In genomic region chr2:77920621-77921020, GRCm38 (mm10) we compare ENCODE assay signal across 16 mouse cellular contexts.
"Had no signal": no experiment of that assay in that cellular context is flagged by ENCODE, and none has a peak within 500 bp of the region (broad histone marks: within the 10 kb centered on the region; RNA-seq: fewer than 3 reads in every experiment).

No protein-coding gene starts in this region.

- H3K27me3 ChIP-seq: neural tube, embryonic 13.5 days; neural tube, embryonic 15.5 days; stomach, embryonic 15.5 days had no signal

- H3K4me1 ChIP-seq: neural tube, embryonic 13.5 days; neural tube, embryonic 15.5 days; stomach, embryonic 15.5 days had no signal

- H3K9me3 ChIP-seq: neural tube, embryonic 13.5 days; neural tube, embryonic 15.5 days; stomach, embryonic 15.5 days had no signal

- DNase-seq: retina, postnatal 1 day; right cerebral cortex, adult 18-20 months; right cerebral cortex, postnatal 14 days; right cerebral cortex, postnatal 25 days; right cerebral cortex, postnatal 4 days; spleen, adult 18-20 months; thymus, adult 18-20 months; thymus, adult 2 months; thymus, postnatal 14 days; thymus, postnatal 25 days; thymus, postnatal 36 days; thymus, postnatal 4 days had no signal

- H3K4me3 ChIP-seq: neural tube, embryonic 13.5 days; neural tube, embryonic 15.5 days; stomach, embryonic 15.5 days had no signal

- H3K27ac ChIP-seq: neural tube, embryonic 13.5 days; neural tube, embryonic 15.5 days; stomach, embryonic 15.5 days; stomach, postnatal 0 days had no signal
